Mouse (Mus musculus): ENCODE data around the gene Ngb.

Gene Ngb

DNA sequence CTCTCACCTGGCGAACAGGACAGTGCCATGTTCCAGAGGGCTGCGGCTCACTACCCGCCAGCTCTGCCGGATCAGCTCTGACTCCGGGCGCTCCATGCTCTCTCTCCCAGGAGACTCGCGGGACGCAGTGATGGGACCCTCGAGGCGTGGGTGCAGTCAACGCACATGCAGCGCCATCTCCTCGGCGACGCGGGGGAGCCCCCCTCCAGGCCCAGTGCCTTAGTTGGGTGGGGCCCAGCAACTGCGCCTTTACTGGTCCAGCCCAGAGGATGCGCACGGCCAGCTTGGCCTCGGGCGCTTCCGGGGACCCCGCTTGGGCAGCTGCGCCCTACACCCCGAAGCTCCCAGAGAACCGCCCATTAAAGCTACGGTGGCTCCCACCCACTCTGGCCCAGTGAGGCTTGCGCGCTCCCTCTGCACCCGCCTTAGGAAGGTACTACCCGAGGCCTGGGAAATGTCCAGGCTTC, at the start of gene Ngb:
TSS of gene Ngb (minus strand) at position 375 of the 467 bp plus-strand sequence.
- DNase-seq (ENCODE audit: low read depth, low spot score), result no peak

DNA sequence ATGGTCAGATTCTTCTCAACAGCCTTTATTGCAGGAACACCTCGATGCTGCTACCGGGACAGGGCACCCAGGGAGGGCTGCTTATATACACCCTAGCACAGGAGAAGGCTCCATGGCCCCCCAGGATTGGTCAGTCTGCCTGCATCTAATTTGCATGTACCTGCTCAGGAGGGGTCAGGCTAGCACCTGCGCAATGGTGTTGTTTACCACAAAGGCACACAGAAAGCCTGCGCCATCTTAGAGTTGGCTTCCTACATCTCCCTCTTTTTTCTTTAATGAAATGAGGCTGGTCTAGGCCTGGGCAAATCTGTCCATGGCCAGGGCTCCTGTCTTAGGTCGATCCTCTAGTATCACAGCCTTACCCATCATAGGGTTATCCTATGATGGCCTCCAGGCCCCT, 47.1 kb upstream of the Ngb start:
- no peak for DNase-seq (ENCODE audit: low read depth, low spot score)

- DNase-seq (ENCODE audit: low read depth, low spot score), result no peak
These were observed 45.8 kb upstream of the Ngb start for GRCm38 (mm10) chr12:87148136-87148535.

GRCm38 (mm10) chr12:87147395-87148089, 45.2 kb upstream of the Ngb start, which contains the start of gene Pomt2:
Pomt2 (minus strand) TSS chr12:87147968.
- peak; percentile 90 for DNase-seq (ENCODE audit: low read depth, low spot score)

DNA sequence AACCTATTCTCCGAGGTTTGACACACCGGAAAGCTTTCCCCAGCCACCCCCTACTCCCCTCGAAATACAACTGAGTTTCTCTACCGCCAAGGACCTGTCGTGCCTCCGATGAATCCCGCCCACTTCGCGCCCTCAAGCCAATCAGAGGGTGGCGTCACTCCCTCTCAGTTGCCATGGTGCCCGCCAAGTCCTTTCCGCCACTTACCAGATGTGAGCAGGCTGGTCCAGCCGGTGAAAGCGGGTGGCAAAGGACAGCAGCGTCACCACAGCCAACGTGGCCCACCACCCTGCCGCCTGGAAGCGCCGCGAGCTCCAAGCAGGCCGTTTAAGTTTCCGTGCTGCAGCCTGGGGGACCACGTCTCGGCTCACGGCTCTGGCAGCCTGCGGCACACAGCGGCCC, 44.6 kb upstream of the Ngb start, which contains the start of gene Gstz1:
TSS of gene Gstz1 (plus strand) at position 200 of the 400 bp plus-strand sequence.
- DNase-seq (ENCODE audit: low read depth, low spot score), result peak; percentile 74

- DNase-seq (ENCODE audit: low read depth, low spot score), result no peak
These were observed 39.8 kb upstream of the Ngb start for GRCm38 (mm10) chr12:87142156-87142555.

DNA sequence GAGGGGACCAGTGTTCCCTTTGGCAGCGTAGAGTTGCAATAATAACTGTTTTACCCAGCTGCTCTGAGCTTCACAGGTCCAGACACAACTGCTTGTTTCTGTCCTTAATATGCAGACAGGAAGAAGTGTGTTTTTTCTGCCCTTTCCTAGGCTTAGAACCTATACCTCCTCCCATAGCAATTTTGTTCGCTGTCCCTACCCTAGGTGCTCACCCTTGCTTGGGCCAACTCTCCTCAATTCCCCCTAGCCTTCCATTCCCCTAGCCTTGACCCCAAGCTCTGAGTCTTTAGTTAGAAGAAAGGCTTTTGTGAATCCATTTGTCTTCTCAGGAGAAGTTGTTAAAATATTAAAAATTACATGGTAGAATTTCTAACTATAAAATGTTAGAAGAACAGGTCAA, 36.4 kb upstream of the Ngb start:
- DNase-seq (ENCODE audit: low read depth, low spot score), result no peak

DNA sequence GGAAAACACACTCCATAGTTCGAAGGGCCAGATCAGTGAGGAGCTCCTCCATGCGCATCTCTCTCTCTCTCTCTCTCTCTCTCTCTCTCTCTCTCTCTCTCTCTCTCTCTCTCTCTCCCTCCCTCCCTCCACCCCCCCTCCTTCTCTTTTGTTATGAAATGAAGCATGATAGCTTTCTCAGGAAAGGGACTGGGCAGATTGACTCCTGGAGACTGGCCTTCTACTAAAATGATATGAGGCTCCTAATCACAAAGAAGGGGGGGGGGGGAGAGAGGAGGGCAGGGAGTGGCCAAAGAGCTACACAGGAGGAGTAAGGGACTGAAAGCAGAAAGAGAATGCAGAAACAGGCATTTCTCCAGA, 36.0 kb upstream of the Ngb start:
- DNase-seq (ENCODE audit: low read depth, low spot score), result no peak

GRCm38 (mm10) chr12:87137439-87138341, 35.4 kb upstream of the Ngb start:
- DNase-seq (ENCODE audit: low read depth, low spot score), result peak; percentile 72

GRCm38 (mm10) chr12:87132784-87133183, 30.4 kb upstream of the Ngb start:
- no peak for DNase-seq (ENCODE audit: low read depth, low spot score)

DNA sequence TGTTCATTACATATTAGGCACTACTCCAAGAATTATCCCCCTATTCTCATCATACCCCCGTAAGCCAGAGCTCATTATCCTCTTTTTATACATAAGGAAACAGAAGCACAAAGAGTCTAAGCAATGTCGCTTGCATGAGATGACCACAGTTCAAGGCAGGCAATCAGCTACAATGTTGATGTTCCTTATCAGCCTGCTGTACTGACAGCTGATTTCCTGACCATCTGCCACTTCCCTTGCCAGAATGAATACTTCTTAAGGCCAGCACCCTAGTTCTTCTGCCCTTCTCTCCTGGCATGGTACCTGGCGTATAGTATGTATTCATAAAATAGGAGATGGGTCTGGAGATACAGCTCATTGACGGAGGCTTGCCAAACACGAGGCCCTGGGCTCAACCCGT, 29.9 kb upstream of the Ngb start:
- DNase-seq (ENCODE audit: low read depth, low spot score), result no peak

GRCm38 (mm10) chr12:87131619-87132018, 29.3 kb upstream of the Ngb start:
- no peak for DNase-seq (ENCODE audit: low read depth, low spot score)

GRCm38 (mm10) chr12:87131181-87131580, 28.8 kb upstream of the Ngb start:
- DNase-seq (ENCODE audit: low read depth, low spot score), result no peak

GRCm38 (mm10) chr12:87130224-87130623, 27.9 kb upstream of the Ngb start:
- no peak for DNase-seq (ENCODE audit: low read depth, low spot score)

GRCm38 (mm10) chr12:87127256-87127655, 24.9 kb upstream of the Ngb start:
- peak; percentile 82 for DNase-seq (ENCODE audit: low read depth, low spot score)

- no peak for DNase-seq (ENCODE audit: low read depth, low spot score)
These were observed 19.7 kb upstream of the Ngb start for GRCm38 (mm10) chr12:87121918-87122589.

- no peak for DNase-seq (ENCODE audit: low read depth, low spot score)
These were observed 5.1 kb upstream of the Ngb start for GRCm38 (mm10) chr12:87107357-87107977.

GRCm38 (mm10) chr12:87104796-87105195, 2.5 kb upstream of the Ngb start:
- DNase-seq (ENCODE audit: low read depth, low spot score), result no peak

DNA sequence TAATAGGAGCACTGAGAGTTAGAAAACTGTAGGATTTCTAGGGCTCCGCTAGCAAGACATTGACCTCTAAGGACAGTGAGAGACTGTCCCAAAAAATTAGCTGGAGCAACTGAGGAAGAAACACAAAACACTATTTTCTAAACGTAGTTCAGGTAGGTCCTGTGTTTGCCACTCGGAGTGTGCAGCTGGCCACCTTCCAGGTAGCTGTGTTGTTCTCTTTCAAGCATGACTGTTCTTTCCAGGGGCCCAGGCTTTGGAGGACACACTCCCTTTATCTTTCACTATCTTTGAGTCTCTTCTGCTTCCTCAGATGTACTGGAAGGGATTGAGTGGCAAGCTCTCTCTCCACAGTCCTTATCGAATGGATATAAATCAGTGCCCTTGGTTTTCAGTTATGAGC, 1.1 kb upstream of the Ngb start:
- DNase-seq (ENCODE audit: low read depth, low spot score), result no peak

- DNase-seq (ENCODE audit: low read depth, low spot score), result no peak
These were observed 2.0 kb downstream of the Ngb start for GRCm38 (mm10) chr12:87100331-87100730.

- no peak for DNase-seq (ENCODE audit: low read depth, low spot score)
These were observed 8.7 kb downstream of the Ngb start for GRCm38 (mm10) chr12:87093671-87094070.

DNA sequence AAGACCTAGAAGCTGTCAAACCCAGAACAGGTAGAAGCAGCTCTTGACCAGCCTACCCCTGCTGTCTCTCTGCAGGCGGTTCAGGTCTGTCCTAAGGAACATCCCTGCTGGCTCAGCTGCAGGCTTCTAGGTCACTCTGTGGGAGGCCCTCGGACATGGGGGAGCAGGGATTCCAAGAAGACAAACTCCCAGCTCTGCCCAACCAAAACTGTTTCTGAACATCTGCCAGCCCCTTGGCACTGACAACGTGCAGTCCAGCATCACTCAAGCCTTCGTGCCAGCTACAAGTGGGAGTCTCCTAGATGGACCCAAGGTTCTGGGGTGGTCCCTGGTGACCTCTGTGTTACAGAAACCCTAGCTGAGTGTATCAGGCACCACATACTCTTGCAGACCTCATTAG, 9.1 kb downstream of the Ngb start:
- DNase-seq (ENCODE audit: low read depth, low spot score), result no peak
